ENCODE assay signal across 24 mouse cellular contexts in genomic region chr1:91044648-91045047, GRCm38 (mm10). TPM values are rescaled to one million over a fixed set of nuclear protein-coding genes. Genes with fewer than 3 reads are reported as not detected.
DNase-seq lines count a peak whose midpoint lies in the region; ATAC-seq and TF ChIP-seq lines count a peak whose summit lies in the region.
"Had no signal": no experiment of that assay in that cellular context is flagged by ENCODE, and none has a peak within 500 bp of the region (broad histone marks: within the 10 kb centered on the region; RNA-seq: fewer than 3 reads in every experiment).

No protein-coding gene starts in this region.

- H3K27ac ChIP-seq in gastrocnemius, adult 2 months = peak overlapping the region; percentile 67
- 0 out of 2 replicates have a peak overlapping the region, but pooled peaks have one; percentile 75 for H3K27ac ChIP-seq in heart, postnatal 0 days (ENCODE audit: low read depth)
- peak overlapping the region; percentile 42 for H3K27ac ChIP-seq in lung, embryonic 16.5 days (ENCODE audit: low read length)
- H3K27ac ChIP-seq in stomach, postnatal 0 days (replicated peaks) = peak overlapping the region; percentile 35; the same call in 1 of the 2 replicates
- H3K27ac ChIP-seq: embryonic facial prominence, embryonic 13.5 days; forebrain, embryonic 12.5 days; hindbrain, embryonic 15.5 days had no signal

- H3K9ac ChIP-seq in heart, postnatal 0 days (replicated peaks; ENCODE audit: low read depth, low read length) = no peak overlapping the region
- H3K9ac ChIP-seq in lung, embryonic 16.5 days (ENCODE audit: low read length) = no peak overlapping the region
- H3K9ac ChIP-seq in stomach, postnatal 0 days (ENCODE audit: low read length) = no peak overlapping the region
- H3K9ac ChIP-seq: embryonic facial prominence, embryonic 13.5 days; forebrain, embryonic 12.5 days; hindbrain, embryonic 15.5 days had no signal

- ATAC-seq in heart, postnatal 0 days (ENCODE audit: insufficient read depth, low read depth) = no peak
- ATAC-seq in lung, embryonic 16.5 days (ENCODE audit: low read depth) = peak; percentile 81
- no peak for ATAC-seq in stomach, postnatal 0 days (ENCODE audit: low FRiP score, low TSS enrichment)
- ATAC-seq: activated CD4-positive, CD25-positive, alpha-beta regulatory T cell, adult 4 months; CD4-positive, CD25-positive, alpha-beta regulatory T cell, adult 4 months; forebrain, embryonic 16.5 days; Patski had no signal

- TF ChIP-seq EP300 in heart, postnatal 0 days (IDR thresholded peaks at IDR 0.05; ENCODE audit: low read depth) = no peak
- TF ChIP-seq EP300 in stomach, postnatal 0 days (optimal IDR thresholded peaks at IDR 0.05) = no peak

- no peaks in the 10 kb centered on the region for H3K27me3 ChIP-seq in heart, postnatal 0 days (ENCODE audit: control insufficient read depth, insufficient read depth, low read length)
- no peaks in the 10 kb centered on the region for H3K27me3 ChIP-seq in lung, embryonic 16.5 days (ENCODE audit: control insufficient read depth, insufficient read depth, low read depth, low read length)
- H3K27me3 ChIP-seq in stomach, postnatal 0 days (ENCODE audit: control insufficient read depth, insufficient read depth, low read length) = no peaks in the 10 kb centered on the region
- H3K27me3 ChIP-seq: embryonic facial prominence, embryonic 13.5 days; forebrain, embryonic 12.5 days; hindbrain, embryonic 15.5 days; Patski had no signal

- WGBS in heart, postnatal 0 days = 51% methylated on average over 3 of the region's 3 CpGs
- WGBS in lung, embryonic 16.5 days = 41% methylated on average over 3 of the region's 3 CpGs
- WGBS in stomach, postnatal 0 days = 68% methylated on average over 3 of the region's 3 CpGs

- intact Hi-C loops in gastrocnemius, adult 2 months (cut with DNase I) = no loop called here

- no peak for TF ChIP-seq CTCF in gastrocnemius, adult 2 months (IDR thresholded peaks at IDR 0.05)
- no peak for TF ChIP-seq CTCF in heart, postnatal 0 days (IDR thresholded peaks at IDR 0.05; ENCODE audit: low read depth)
- no peak for TF ChIP-seq CTCF in stomach, postnatal 0 days (IDR thresholded peaks at IDR 0.05; ENCODE audit: low read depth)

- H3K4me2 ChIP-seq in heart, postnatal 0 days (ENCODE audit: low read depth, low read length) = no peak overlapping the region
- H3K4me2 ChIP-seq in lung, embryonic 16.5 days (ENCODE audit: low read depth, low read length) = no peak overlapping the region
- peak overlapping the region; percentile 2; the same call in 1 of the 2 replicates for H3K4me2 ChIP-seq in stomach, postnatal 0 days (replicated peaks; ENCODE audit: low read depth)
- H3K4me2 ChIP-seq: embryonic facial prominence, embryonic 13.5 days; forebrain, embryonic 12.5 days; heart, embryonic 11.5 days; hindbrain, embryonic 15.5 days had no signal

- H3K36me3 ChIP-seq in heart, postnatal 0 days (replicated peaks; ENCODE audit: control insufficient read depth, insufficient read depth, low read length) = no peaks in the 10 kb centered on the region; the same call in 1 of the 2 replicates
- no peaks in the 10 kb centered on the region for H3K36me3 ChIP-seq in lung, embryonic 16.5 days (ENCODE audit: control insufficient read depth, insufficient read depth, low read length)
- H3K36me3 ChIP-seq in stomach, postnatal 0 days (ENCODE audit: control insufficient read depth, insufficient read depth, low read length) = no peaks in the 10 kb centered on the region
- H3K36me3 ChIP-seq: embryonic facial prominence, embryonic 13.5 days; forebrain, embryonic 12.5 days; hindbrain, embryonic 15.5 days had no signal

- peaks cover 53% of the 10 kb centered on the region for H3K4me1 ChIP-seq in heart, postnatal 0 days (ENCODE audit: control insufficient read depth, insufficient read depth)
- H3K4me1 ChIP-seq in lung, embryonic 16.5 days (replicated peaks; ENCODE audit: control insufficient read depth, insufficient read depth, low read length) = peaks cover 26% of the 10 kb centered on the region
- 0 out of 2 replicates have a peak, but pooled peaks cover 4% of the 10 kb centered on the region for H3K4me1 ChIP-seq in stomach, postnatal 0 days (replicated peaks; ENCODE audit: control insufficient read depth, insufficient read depth)
- H3K4me1 ChIP-seq: forebrain, embryonic 12.5 days had no signal

- no peak overlapping the region for H3K4me3 ChIP-seq in gastrocnemius, adult 2 months
- H3K4me3 ChIP-seq in heart, postnatal 0 days (ENCODE audit: low read depth, low read length) = no peak overlapping the region
- no peak overlapping the region for H3K4me3 ChIP-seq in lung, embryonic 16.5 days (ENCODE audit: low read length)
- H3K4me3 ChIP-seq in stomach, postnatal 0 days (ENCODE audit: low read depth, low read length) = no peak overlapping the region
- H3K4me3 ChIP-seq: embryonic facial prominence, embryonic 13.5 days; forebrain, embryonic 12.5 days; hindbrain, embryonic 15.5 days had no signal

- DNase-seq in gastrocnemius, adult 2 months = no peak
- no peak for DNase-seq in gastrocnemius, adult 8-10 months (ENCODE audit: low spot score in 2 of 2)
- DNase-seq in heart, postnatal 0 days (ENCODE audit: low spot score) = no peak
- DNase-seq in heart, adult 9 months (ENCODE audit: low spot score in 2 of 2) = no peak
- no peak for DNase-seq in lung, postnatal 14 days
- DNase-seq in stomach, postnatal 0 days (ENCODE audit: low spot score) = no peak
- no peak for DNase-seq in MN1 (ENCODE audit: low spot score)
- DNase-seq: adrenal gland, postnatal 14 days; B cell, adult 2 months; cerebellum, adult 18-20 months; cerebellum, adult 9-11 months; cerebellum, postnatal 36 days; gastrocnemius, postnatal 36 days; heart, adult 11 months; heart, postnatal 14 days had no signal

- H3K9me3 ChIP-seq in heart, postnatal 0 days (replicated peaks; ENCODE audit: control insufficient read depth, low read length) = no peaks in the 10 kb centered on the region
- H3K9me3 ChIP-seq in lung, embryonic 16.5 days (ENCODE audit: control insufficient read depth, low read length) = no peaks in the 10 kb centered on the region
- H3K9me3 ChIP-seq in stomach, postnatal 0 days (ENCODE audit: control insufficient read depth, low read length) = no peaks in the 10 kb centered on the region
- H3K9me3 ChIP-seq: embryonic facial prominence, embryonic 13.5 days; forebrain, embryonic 12.5 days; hindbrain, embryonic 15.5 days had no signal

RNA-seq across cellular contexts. Expression of gene Lrrfip1, which starts 46.1 kb away (rescaled TPM):
- total RNA-seq in gastrocnemius, adult 2 months (2021) = 100 to 1,000 TPM; 131 to 149 TPM
- 100 to 1,000 TPM; 104 to 126 (median 123) TPM for total RNA-seq in gastrocnemius, adult 8-10 months (2022)
- total RNA-seq in heart, postnatal 0 days (2014; rRNA removed; ENCODE audit: low replicate concordance) = 120 and 135 TPM in 2 replicates
- polyA plus RNA-seq in heart, postnatal 0 days (2015; fragmentation: Nextera tagmentation; extraction: Ambion mirVana) = 140 and 168 TPM in 2 replicates
- 70.5 and 78.6 TPM in 2 replicates for polyA plus RNA-seq in lung, embryonic 16.5 days (2015; fragmentation: Nextera tagmentation; extraction: Ambion mirVana)
- polyA plus RNA-seq in stomach, postnatal 0 days (2015; fragmentation: Nextera tagmentation; extraction: Ambion mirVana) = 69.4 and 79.0 TPM in 2 replicates
